Mouse (Mus musculus) liver, embryonic 11.5 days (tissue): ENCODE results near the gene Myzap. TPM values are rescaled to one million over a fixed set of nuclear protein-coding genes. Genes with fewer than 3 reads are reported as not detected.
"Not testable (repeated sequence)": the region's sequence is repeated elsewhere in the genome, so short reads cannot be mapped to it uniquely, and the experiment has no call there.

Experiments
- ATAC-seq: fragments of 200-750 bp; cut with Nextera tagmentation; replicated peaks from 2 replicates; pipeline ENCODE4 v1.8.0; 2017; ENCODE audit warnings: moderate number of reproducible peaks, mild to moderate bottlenecking, moderate TSS enrichment, moderate library complexity; ENCODE audit not compliant: low FRiP score
- DNase-seq: peaks from one replicate; pipeline ENCODE4 v3.0.0-alpha.2; 2017; ENCODE audit warnings: low spot score
- H3K27ac ChIP-seq: fragments of 300-500 bp; sonication (generic); 2 replicates; pipeline ENCODE4 v1.5.1; 2014; ENCODE audit warnings: mild to moderate bottlenecking, low read depth, low read length, control low read depth
- H3K27me3 ChIP-seq: fragments of 300-500 bp; sonication (generic); replicated peaks from 2 replicates; pipeline ENCODE4 v1.6.1; 2014; ENCODE audit warnings: low read length, mixed read lengths; ENCODE audit not compliant: control insufficient read depth, insufficient read depth
- H3K36me3 ChIP-seq: fragments of 300-500 bp; sonication (generic); 2 replicates; pipeline ENCODE4 v1.6.1; 2014; ENCODE audit warnings: mild to moderate bottlenecking, low read length, moderate library complexity, mixed read lengths; ENCODE audit not compliant: control insufficient read depth, insufficient read depth
- H3K4me1 ChIP-seq: fragments of 300-500 bp; sonication (generic); replicated peaks from 2 replicates; pipeline ENCODE4 v1.6.1; 2014; ENCODE audit warnings: low read length, mixed read lengths; ENCODE audit not compliant: control insufficient read depth, insufficient read depth
- H3K4me2 ChIP-seq: fragments of 300-500 bp; sonication (generic); 2 replicates; pipeline ENCODE4 v1.6.1; 2014; ENCODE audit warnings: mild to moderate bottlenecking, control low read depth, moderate library complexity
- H3K4me3 ChIP-seq: fragments of 300-500 bp; sonication (generic); 2 replicates; pipeline ENCODE4 v1.5.1; 2014; ENCODE audit warnings: low read depth, low read length, control low read depth
- H3K9ac ChIP-seq: fragments of 300-500 bp; sonication (generic); 2 replicates; pipeline ENCODE4 v1.6.1; 2014; ENCODE audit warnings: low read depth, low read length, control low read depth
- H3K9me3 ChIP-seq: fragments of 300-500 bp; sonication (generic); 2 replicates; pipeline ENCODE4 v1.6.1; 2016; ENCODE audit warnings: low read length, inconsistent platforms, mixed read lengths; ENCODE audit not compliant: control insufficient read depth
- WGBS: fragments of 180-500 bp; shearing (Covaris S2); extraction: QIAGEN DNeasy Blood & Tissue Kit; methylation state at CpG from one replicate; pipeline ENCODE4 v1.1.7; 2014; 5-methylcytosine and 5-hydroxymethylcytosine counted together
- polyA plus RNA-seq: library from polyadenylated mRNA; unstranded; fragments of >200 nt; fragmentation: Nextera tagmentation; extraction: Ambion mirVana; gene quantifications from 2 replicates; pipeline ENCODE4 v1.2.1, GENCODE M21; 2014

The Myzap gene
- polyA plus RNA-seq, 1 experiment from 2014 or later, result 9.8 TPM

- Histone ChIP-seq H3K27ac (no peak overlapping the region), H3K4me1 (peaks cover 8% of the 10 kb centered on the region), H3K4me3 (peak overlapping the region; percentile 98), H3K9me3 (no peaks in the 10 kb centered on the region), H3K4me2 (peak overlapping the region; percentile 87), H3K9ac (0 out of 2 replicates have a peak overlapping the region, but pooled peaks have one; percentile 100), H3K27me3 (no peaks in the 10 kb centered on the region), H3K36me3 (peaks cover 22% of the 10 kb centered on the region)
- no peak for DNase-seq
- 42% methylated on average over 7 of the region's 7 CpGs for WGBS
- ATAC-seq, result no peak
These were observed 106.0 kb downstream of the Myzap start for GRCm38 (mm10) chr9:71486127-71486526.

GRCm38 (mm10) chr9:71485475-71486094 is 106.6 kb downstream of the Myzap start, which contains the start of gene Polr2m:
Gene Polr2m (minus strand): TSS chr9:71485935.
- Histone ChIP-seq H3K4me2 (peak within 1 kb of the TSS; percentile 87), H3K27ac (peak within 1 kb of the TSS; percentile 91), H3K4me3 (peak within 1 kb of the TSS; percentile 98), H3K9ac (peak within 1 kb of the TSS; percentile 100), H3K9me3 (no peaks in the 10 kb centered on the region), H3K27me3 (no peaks in the 10 kb centered on the region), H3K36me3 (peaks cover 27% of the 10 kb centered on the region), H3K4me1 (peaks cover 13% of the 10 kb centered on the region)
- under 1% methylated on average over 70 of the region's 70 CpGs for WGBS
- DNase-seq (peak; percentile 92), ATAC-seq (peak; percentile 96)

GRCm38 (mm10) chr9:71484871-71485474 is 107.2 kb downstream of the Myzap start:
- Histone ChIP-seq H3K36me3 (peaks cover 33% of the 10 kb centered on the region), H3K9ac (peak overlapping the region; percentile 100), H3K4me2 (peak overlapping the region; percentile 87), H3K27me3 (no peaks in the 10 kb centered on the region), H3K9me3 (no peaks in the 10 kb centered on the region), H3K4me1 (peaks cover 17% of the 10 kb centered on the region), H3K27ac (peak overlapping the region; percentile 91), H3K4me3 (peak overlapping the region; percentile 98)
- WGBS, result 2% methylated on average over 14 of the region's 14 CpGs
- ATAC-seq, result no peak
- no peak for DNase-seq

GRCm38 (mm10) chr9:71483872-71484271 is 108.3 kb downstream of the Myzap start:
- H3K9ac ChIP-seq, ATAC-seq: not testable (repeated sequence)
- peaks cover 19% of the 10 kb centered on the region for H3K4me1 ChIP-seq

GRCm38 (mm10) chr9:71480305-71480704 is 111.9 kb downstream of the Myzap start:
- DNase-seq, result no peak
- no peak overlapping the region for H3K9ac ChIP-seq
- H3K27me3 ChIP-seq, result no peaks in the 10 kb centered on the region
- H3K4me1 ChIP-seq, result peaks cover 19% of the 10 kb centered on the region
- 0 out of 2 replicates have a peak overlapping the region, but pooled peaks have one; percentile 9 for H3K4me2 ChIP-seq
- no peak overlapping the region for H3K27ac ChIP-seq
- ATAC-seq, result peak; percentile 65
- no peak overlapping the region for H3K4me3 ChIP-seq
- H3K9me3 ChIP-seq, result no peaks in the 10 kb centered on the region
- H3K36me3 ChIP-seq, result peaks cover 73% of the 10 kb centered on the region
- 75% methylated on average over 2 of the region's 2 CpGs for WGBS

More at GRCm38 (mm10) chr9:71483872-71484271, 108.3 kb downstream of the Myzap start:
- Histone ChIP-seq H3K4me2 (peak overlapping the region; percentile 87), H3K36me3 (peaks cover 44% of the 10 kb centered on the region)
- WGBS, result 80% methylated on average over 7 of the region's 7 CpGs
- not testable (repeated sequence) for H3K4me3 ChIP-seq, H3K9me3 ChIP-seq, DNase-seq, H3K27me3 ChIP-seq, H3K27ac ChIP-seq

- H3K4me2 ChIP-seq, result no peak overlapping the region
- ATAC-seq, result no peak
- H3K27ac ChIP-seq, result no peak overlapping the region
- peaks cover 19% of the 10 kb centered on the region for H3K4me1 ChIP-seq
- no peaks in the 10 kb centered on the region for H3K27me3 ChIP-seq
- H3K9me3 ChIP-seq, result no peaks in the 10 kb centered on the region
- DNase-seq, result no peak
- WGBS, result 94% methylated on average over 9 of the region's 9 CpGs
- no peak overlapping the region for H3K9ac ChIP-seq
- peaks cover 76% of the 10 kb centered on the region for H3K36me3 ChIP-seq
- no peak overlapping the region for H3K4me3 ChIP-seq
These were observed 112.7 kb downstream of the Myzap start for GRCm38 (mm10) chr9:71479413-71479812.

GRCm38 (mm10) chr9:71478596-71478995 is 113.6 kb downstream of the Myzap start:
- no peaks in the 10 kb centered on the region for H3K9me3 ChIP-seq
- H3K4me1 ChIP-seq, result peaks cover 19% of the 10 kb centered on the region
- H3K36me3 ChIP-seq, result peaks cover 75% of the 10 kb centered on the region
- no peaks in the 10 kb centered on the region for H3K27me3 ChIP-seq
- 93% methylated on average over 7 of the region's 7 CpGs for WGBS
- DNase-seq (no peak), ATAC-seq (no peak)
- H3K9ac ChIP-seq, result no peak overlapping the region
- H3K27ac ChIP-seq, result no peak overlapping the region
- no peak overlapping the region for H3K4me3 ChIP-seq
- H3K4me2 ChIP-seq, result no peak overlapping the region

- Histone ChIP-seq H3K4me1 (peaks cover 11% of the 10 kb centered on the region), H3K27ac (no peak overlapping the region), H3K9me3 (no peaks in the 10 kb centered on the region), H3K9ac (no peak overlapping the region), H3K27me3 (no peaks in the 10 kb centered on the region), H3K36me3 (peaks cover 58% of the 10 kb centered on the region), H3K4me2 (no peak overlapping the region), H3K4me3 (no peak overlapping the region)
- 92% methylated on average over 3 of the region's 3 CpGs for WGBS
- no peak for DNase-seq
- no peak for ATAC-seq
These were observed 115.6 kb downstream of the Myzap start for GRCm38 (mm10) chr9:71476601-71477000.

- Histone ChIP-seq H3K27ac (no peak overlapping the region), H3K4me2 (no peak overlapping the region), H3K36me3 (peaks cover 48% of the 10 kb centered on the region), H3K9me3 (no peaks in the 10 kb centered on the region), H3K4me1 (peaks cover 5% of the 10 kb centered on the region; the same call in 1 of the 2 replicates), H3K27me3 (no peaks in the 10 kb centered on the region), H3K4me3 (no peak overlapping the region), H3K9ac (no peak overlapping the region)
- ATAC-seq (no peak), DNase-seq (no peak)
- 94% methylated on average over 4 of the region's 4 CpGs for WGBS
These were observed 116.6 kb downstream of the Myzap start for GRCm38 (mm10) chr9:71475536-71475935.
